Mouse (Mus musculus) megakaryocyte, embryonic 14.5 days (primary cell): ENCODE data around the gene Gm45021. TPM values are rescaled to one million over a fixed set of nuclear protein-coding genes. Genes with fewer than 3 reads are reported as not detected.

Experiments used
- H3K27me3 ChIP-seq: replicated peaks from 2 replicates; pipeline ENCODE3; 2012; ENCODE audit warnings: inconsistent platforms
- H3K36me3 ChIP-seq: replicated peaks from 2 replicates; pipeline ENCODE3; 2012; ENCODE audit warnings: low read length, inconsistent platforms, mixed read lengths
- H3K4me1 ChIP-seq: 2 replicates; pipeline ENCODE4 v1.6.1; 2012; ENCODE audit warnings: inconsistent platforms
- H3K4me3 ChIP-seq: replicated peaks from 2 replicates; pipeline ENCODE3; 2012; ENCODE audit warnings: moderate library complexity, mild to moderate bottlenecking, inconsistent platforms
- H3K9me3 ChIP-seq: 2 replicates; pipeline ENCODE4 v1.6.1; 2012; ENCODE audit warnings: inconsistent platforms
- FLI1 ChIP-seq: IDR thresholded peaks from 2 replicates; pipeline ENCODE4 v1.6.1; 2012; ENCODE audit warnings: low read length, inconsistent platforms, mixed read lengths
- GATA1 ChIP-seq: IDR thresholded peaks from 3 replicates; pipeline ENCODE4 v1.6.1; 2012; ENCODE audit warnings: mixed read lengths, low read length, inconsistent platforms, borderline replicate concordance
- polyA plus RNA-seq: library from polyadenylated mRNA; stranded (reverse); fragments of >175 nt; gene quantifications from 2 replicates; pipeline ENCODE4 v1.2.3, GENCODE M21; 2012; ENCODE audit warnings: low replicate concordance; ENCODE audit not compliant: insufficient read depth

The Gm45021 gene
- polyA plus RNA-seq, 1 experiment = not detected

DNA sequence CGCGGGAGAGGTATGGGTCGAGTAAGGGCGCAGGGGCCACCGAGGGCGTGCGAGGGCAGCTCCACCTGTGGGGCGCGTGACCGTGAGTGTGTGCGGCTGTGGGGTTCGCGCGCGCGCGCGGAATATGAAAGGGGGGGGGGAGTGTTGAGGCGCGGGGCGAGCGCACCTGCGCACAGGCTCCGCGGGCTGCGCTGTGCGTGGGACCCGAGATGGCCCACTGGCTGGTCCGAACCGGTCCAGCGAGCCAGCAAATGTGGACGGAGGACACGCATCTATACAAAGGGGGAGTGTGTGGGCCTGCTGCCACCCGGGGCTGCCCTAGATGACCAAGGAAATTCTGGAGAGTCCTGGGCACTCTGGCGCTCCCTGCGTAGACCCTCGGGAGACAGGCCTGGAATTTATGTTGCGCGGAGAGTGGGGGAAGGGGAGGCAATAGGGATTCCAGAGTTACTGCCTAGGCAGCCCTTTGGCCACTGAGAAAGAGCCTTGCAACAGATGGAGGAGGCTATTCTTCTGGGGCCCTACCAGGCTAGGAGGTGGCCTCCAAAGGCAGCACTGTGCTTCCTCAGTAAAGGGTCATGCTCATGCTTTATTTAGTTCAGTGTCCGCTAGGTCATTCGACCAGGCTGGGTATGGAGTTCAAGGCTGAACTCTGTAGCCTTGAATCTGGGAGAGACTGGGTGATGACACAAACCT, 4.8 kb downstream of the Gm45021 start:
- Histone ChIP-seq H3K27me3 (no peaks in the 10 kb centered on the region), H3K4me3 (peak overlapping the region; percentile 100), H3K4me1 (peaks cover 90% of the 10 kb centered on the region), H3K36me3 (peaks cover 50% of the 10 kb centered on the region), H3K9me3 (peaks cover 18% of the 10 kb centered on the region)
- TF ChIP-seq FLI1 (no peak), GATA1 (no peak)

DNA sequence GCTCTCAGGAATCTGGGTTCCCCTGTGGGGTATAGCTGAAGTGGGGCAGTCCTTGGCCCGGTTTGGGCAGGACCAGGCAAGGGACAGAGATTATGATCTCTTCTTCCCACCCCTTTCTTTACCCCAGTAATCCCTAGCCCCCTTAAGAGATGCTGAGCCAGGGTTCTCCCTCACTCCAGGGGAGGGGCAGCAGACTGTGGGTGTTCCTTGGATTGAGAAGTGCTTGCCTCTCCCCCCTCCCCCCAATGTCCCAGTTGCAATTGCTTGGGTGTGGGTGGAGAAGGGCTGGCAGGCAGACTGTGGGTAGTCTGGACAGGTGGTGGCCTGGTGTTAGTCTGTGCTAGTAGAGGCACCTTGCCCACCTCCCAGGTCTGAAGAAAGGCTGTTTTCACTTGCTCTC, 5.9 kb downstream of the Gm45021 start:
- H3K4me3 ChIP-seq = peak overlapping the region; percentile 100

DNA sequence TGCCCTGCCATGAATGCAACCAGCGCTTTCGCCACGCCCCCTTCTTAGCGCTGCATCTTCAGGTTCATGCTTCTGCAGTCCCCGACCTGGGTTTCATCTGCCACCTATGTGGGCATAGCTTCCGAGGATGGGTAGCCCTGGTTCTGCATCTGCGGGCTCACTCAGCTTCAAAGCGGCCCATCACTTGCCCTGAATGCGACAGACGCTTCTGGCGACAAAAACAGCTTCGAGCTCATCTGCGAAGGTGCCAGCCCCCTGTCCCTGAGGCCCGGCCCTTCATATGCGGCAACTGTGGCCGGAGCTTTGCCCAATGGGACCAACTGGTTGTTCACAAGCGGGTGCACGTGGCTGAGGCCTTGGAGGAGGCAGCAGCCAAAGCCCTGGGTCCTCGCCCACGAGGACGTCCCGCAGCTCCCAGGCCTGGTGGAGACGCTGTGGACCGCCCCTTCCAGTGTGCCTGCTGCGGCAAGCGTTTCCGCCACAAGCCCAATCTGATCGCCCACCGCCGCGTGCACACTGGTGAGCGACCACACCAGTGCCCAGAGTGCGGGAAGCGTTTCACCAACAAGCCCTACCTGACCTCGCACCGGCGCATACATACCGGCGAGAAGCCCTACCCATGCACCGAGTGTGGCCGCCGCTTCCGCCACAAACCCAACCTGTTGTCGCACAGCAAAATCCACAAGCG, 7.3 kb downstream of the Gm45021 start:
- H3K9me3 ChIP-seq = peaks cover 18% of the 10 kb centered on the region
- H3K4me1 ChIP-seq = peaks cover 90% of the 10 kb centered on the region
- H3K36me3 ChIP-seq = peaks cover 70% of the 10 kb centered on the region
- TF ChIP-seq FLI1 (no peak), GATA1 (no peak)
- peak overlapping the region; percentile 100 for H3K4me3 ChIP-seq
- no peaks in the 10 kb centered on the region for H3K27me3 ChIP-seq

More for the DNA sequence above, 5.9 kb downstream of the Gm45021 start:
- H3K27me3 ChIP-seq = no peaks in the 10 kb centered on the region
- no peak for TF ChIP-seq FLI1
- no peak for TF ChIP-seq GATA1
- peaks cover 61% of the 10 kb centered on the region for H3K36me3 ChIP-seq
- peaks cover 89% of the 10 kb centered on the region for H3K4me1 ChIP-seq
- peaks cover 18% of the 10 kb centered on the region for H3K9me3 ChIP-seq

DNA sequence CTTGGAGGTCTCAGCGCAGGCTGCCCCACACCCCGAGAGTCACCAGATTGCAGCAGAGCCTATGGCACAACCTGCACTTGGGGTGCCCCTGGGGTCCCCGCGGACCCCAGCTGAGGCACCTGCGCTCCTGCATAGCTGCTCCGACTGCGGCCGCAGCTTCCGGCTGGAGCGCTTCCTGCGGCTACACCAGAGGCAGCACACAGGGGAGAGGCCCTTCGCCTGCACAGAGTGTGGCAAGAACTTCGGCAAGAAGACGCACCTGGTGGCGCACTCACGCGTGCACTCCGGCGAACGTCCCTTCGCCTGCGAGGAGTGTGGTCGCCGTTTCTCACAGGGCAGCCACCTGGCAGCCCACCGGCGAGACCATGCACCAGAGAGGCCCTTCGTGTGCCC, 7.8 kb downstream of the Gm45021 start:
- peaks cover 18% of the 10 kb centered on the region for H3K9me3 ChIP-seq
- H3K4me3 ChIP-seq = peak overlapping the region; percentile 100
- H3K27me3 ChIP-seq = no peaks in the 10 kb centered on the region
- peaks cover 88% of the 10 kb centered on the region for H3K4me1 ChIP-seq
- TF ChIP-seq GATA1 (no peak), FLI1 (no peak)
- H3K36me3 ChIP-seq = peaks cover 66% of the 10 kb centered on the region

DNA sequence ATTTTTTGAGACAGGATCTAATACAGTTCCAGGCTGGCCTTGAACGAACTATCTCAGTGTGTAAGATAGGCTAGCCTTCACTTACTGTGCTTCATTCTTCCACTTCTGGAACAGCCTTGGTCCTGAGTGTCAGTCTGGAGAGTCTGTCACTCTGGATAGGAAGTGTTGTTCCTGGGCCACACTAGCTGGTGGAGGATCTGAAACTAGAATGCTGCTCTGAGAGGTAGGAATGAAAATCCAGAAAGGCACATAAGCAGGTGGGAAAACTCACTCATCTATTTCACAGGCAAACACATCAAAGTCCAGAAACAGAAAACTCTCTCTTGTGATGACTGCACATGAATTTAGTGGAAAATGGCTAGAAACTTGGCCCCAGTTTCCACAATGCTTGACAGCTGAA, 11.2 kb downstream of the Gm45021 start:
- H3K4me1 ChIP-seq = peaks cover 71% of the 10 kb centered on the region
- H3K9me3 ChIP-seq = peaks cover 18% of the 10 kb centered on the region
- peak overlapping the region; percentile 91 for H3K4me3 ChIP-seq
- H3K27me3 ChIP-seq = no peaks in the 10 kb centered on the region
- TF ChIP-seq GATA1 (no peak), FLI1 (no peak)
- peaks cover 75% of the 10 kb centered on the region for H3K36me3 ChIP-seq

DNA sequence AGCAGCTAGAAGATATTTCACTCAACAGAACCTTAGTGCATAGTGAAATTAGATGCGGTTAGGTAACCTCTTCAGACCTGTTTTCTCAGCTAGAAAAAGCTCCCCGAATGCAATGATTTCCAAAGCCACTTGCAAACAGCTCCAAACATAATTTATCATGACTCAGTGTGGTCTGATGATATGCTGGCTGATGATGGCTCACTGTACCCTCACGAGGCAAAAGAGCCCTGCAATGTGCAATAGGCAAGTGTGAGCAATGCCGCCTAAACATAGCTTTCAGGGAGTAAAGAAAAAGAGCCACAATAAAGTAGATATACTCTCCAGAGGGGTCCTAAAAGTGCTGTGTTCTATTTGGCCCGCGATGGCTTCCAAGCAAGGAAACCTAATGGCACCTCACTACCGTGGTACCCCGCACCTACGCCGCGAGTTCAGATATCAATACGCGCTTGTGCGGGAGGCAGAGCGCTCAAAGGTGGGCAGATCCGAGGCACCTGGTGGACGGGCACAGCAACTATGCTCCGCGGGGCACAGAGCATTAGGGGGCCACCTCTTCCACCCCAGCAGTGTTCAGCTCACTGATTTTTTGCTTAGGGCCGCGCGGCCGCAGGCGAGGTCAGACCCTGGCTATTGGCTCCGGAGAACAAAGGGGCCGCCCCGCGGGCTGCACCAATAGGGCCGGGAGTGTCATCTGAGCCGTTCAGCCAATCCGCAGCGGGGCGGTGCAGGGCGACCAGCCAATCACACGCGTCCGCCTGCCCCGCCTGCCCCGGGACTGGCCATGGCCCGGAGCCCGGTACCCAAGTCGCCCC, 12.1 kb downstream of the Gm45021 start, which contains the start of gene Zfp775:
Zfp775 (plus strand) TSS at position 793 of the 809 bp plus-strand sequence.
- TF ChIP-seq FLI1 (no peak), GATA1 (no peak)

DNA sequence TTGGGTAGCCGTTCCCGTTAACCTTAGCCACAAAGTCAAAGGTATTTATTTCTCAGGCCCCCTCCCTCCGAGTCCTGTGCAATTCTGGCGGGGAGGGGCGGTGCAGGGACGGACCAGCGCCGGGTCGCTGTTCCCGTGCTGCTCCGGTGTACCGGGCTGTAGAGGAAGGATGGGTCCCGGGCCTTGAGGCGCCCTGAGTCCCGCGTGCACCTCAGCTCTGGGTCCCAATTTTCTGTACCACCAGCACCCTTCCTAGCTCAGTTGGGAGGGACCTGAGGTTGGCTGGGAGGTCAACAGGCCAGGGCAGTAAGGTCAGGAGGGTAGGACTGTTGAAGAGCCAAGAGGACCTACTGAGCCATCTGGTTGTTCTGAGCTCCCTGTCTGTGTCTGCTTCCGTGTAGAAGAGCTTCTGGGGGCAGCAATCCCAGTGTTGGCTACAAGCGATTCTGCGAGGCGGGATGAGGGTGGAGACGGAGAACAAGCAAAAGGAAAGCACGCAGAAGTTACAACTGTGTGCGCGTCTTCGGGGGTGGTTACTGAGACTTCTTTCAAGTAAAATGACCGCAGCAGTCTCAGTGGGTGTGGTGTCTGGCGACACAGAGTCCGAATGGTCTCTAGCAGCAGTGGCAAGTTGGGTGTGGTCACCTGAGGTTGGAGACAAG, 12.8 kb downstream of the Gm45021 start:
- TF ChIP-seq FLI1 (no peak), GATA1 (no peak)

More for the DNA sequence above, 12.1 kb downstream of the Gm45021 start, which contains the start of gene Zfp775:
- Histone ChIP-seq H3K4me1 (peaks cover 62% of the 10 kb centered on the region), H3K4me3 (peak within 1 kb of the TSS; percentile 91), H3K9me3 (peaks cover 13% of the 10 kb centered on the region), H3K36me3 (peaks cover 66% of the 10 kb centered on the region), H3K27me3 (no peaks in the 10 kb centered on the region)

DNA sequence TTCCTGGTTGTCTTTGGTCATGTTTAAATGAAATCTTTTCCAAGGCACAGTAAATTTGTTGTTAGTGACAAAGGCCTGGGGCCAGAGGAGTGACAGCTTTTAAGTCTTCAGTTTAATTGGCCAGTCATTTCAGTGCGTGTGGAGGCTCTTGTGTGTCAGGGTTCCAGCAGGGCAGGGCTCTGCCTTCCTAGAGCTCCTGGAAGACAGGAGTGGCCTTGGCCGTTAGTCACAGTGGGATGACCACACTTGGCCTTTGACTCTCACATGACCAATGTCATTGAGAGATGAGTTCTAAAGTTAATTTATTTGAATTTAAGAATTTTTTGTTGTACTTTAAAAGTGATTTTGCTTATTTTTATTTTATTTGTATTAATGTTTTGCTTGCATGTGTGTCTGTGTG, 18.7 kb downstream of the Gm45021 start:
- H3K9me3 ChIP-seq = no peaks in the 10 kb centered on the region
- no peaks in the 10 kb centered on the region for H3K27me3 ChIP-seq
- no peak overlapping the region for H3K4me3 ChIP-seq
- peaks cover 64% of the 10 kb centered on the region for H3K36me3 ChIP-seq
- peaks cover 36% of the 10 kb centered on the region for H3K4me1 ChIP-seq
- no peak for TF ChIP-seq GATA1
- no peak for TF ChIP-seq FLI1

More for the DNA sequence above, 12.8 kb downstream of the Gm45021 start:
- peaks cover 59% of the 10 kb centered on the region for H3K36me3 ChIP-seq
- peaks cover 55% of the 10 kb centered on the region for H3K4me1 ChIP-seq
- peaks cover 5% of the 10 kb centered on the region for H3K9me3 ChIP-seq
- peak overlapping the region; percentile 91 for H3K4me3 ChIP-seq
- no peaks in the 10 kb centered on the region for H3K27me3 ChIP-seq

DNA sequence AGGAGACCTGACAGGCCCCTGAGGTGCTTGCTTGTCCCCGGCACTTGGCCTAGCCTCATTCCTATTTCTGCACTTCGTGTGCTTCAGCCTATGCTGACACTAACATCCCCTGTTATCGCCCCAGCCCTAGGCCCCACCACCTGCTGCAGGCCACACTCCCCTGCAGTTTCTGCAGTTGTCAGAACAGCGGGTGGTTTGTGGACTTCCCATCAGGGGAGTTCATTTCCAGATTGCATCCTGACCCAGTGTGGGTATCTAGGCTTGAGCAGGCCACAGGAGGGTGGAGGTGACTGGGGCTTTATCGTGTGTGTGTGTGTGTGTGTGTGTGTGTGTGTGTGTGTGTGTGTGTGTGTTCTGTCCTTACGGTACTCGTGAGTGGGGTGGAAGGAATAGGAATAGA, 20.1 kb downstream of the Gm45021 start:
- no peaks in the 10 kb centered on the region for H3K9me3 ChIP-seq
- H3K4me1 ChIP-seq = peaks cover 36% of the 10 kb centered on the region
- no peak overlapping the region for H3K4me3 ChIP-seq
- H3K36me3 ChIP-seq = peaks cover 68% of the 10 kb centered on the region
- no peaks in the 10 kb centered on the region for H3K27me3 ChIP-seq
- TF ChIP-seq FLI1 (no peak), GATA1 (no peak)
